Mouse (Mus musculus): ENCODE data around the gene Ms4a5. TPM values are rescaled to one million over a fixed set of nuclear protein-coding genes. Genes with fewer than 3 reads are reported as not detected.
A peak's percentile ranks its signal among the peaks of the same experiment; 100 is the strongest.
"Not testable (repeated sequence)": the region's sequence is repeated elsewhere in the genome, so short reads cannot be mapped to it uniquely, and the experiment has no call there.

Ms4a5 gene
- polyA plus RNA-seq, 1 experiment from 2014 or later: not detected

GRCm38 (mm10) chr19:11264602-11265185, 19.0 kb downstream of the Ms4a5 start:
- Histone ChIP-seq H3K4me2 (replicated peaks) (no peak overlapping the region), H3K4me3 (replicated peaks) (no peak overlapping the region), H3K4me1 (replicated peaks) (no peaks in the 10 kb centered on the region), H3K27me3 (replicated peaks) (no peaks in the 10 kb centered on the region), H3K9me3 (no peaks in the 10 kb centered on the region), H3K36me3 (no peaks in the 10 kb centered on the region), H3K27ac (no peak overlapping the region), H3K9ac (no peak overlapping the region)
- ATAC-seq: no peak
- WGBS: 86% methylated on average over 9 of the region's 9 CpGs

GRCm38 (mm10) chr19:11263549-11263948, 20.1 kb downstream of the Ms4a5 start:
- H3K4me3 ChIP-seq (replicated peaks): no peak overlapping the region
- ATAC-seq: no peak
- no peak overlapping the region for H3K27ac ChIP-seq
- 70% methylated on average over 3 of the region's 3 CpGs for WGBS
- H3K4me2 ChIP-seq (replicated peaks): no peak overlapping the region
- H3K27me3 ChIP-seq (replicated peaks): no peaks in the 10 kb centered on the region
- no peaks in the 10 kb centered on the region for H3K4me1 ChIP-seq (replicated peaks)
- H3K9ac ChIP-seq: no peak overlapping the region
- H3K9me3 ChIP-seq: no peaks in the 10 kb centered on the region
- H3K36me3 ChIP-seq: no peaks in the 10 kb centered on the region

- WGBS: 66% methylated on average over 4 of the region's 4 CpGs
Measured at GRCm38 (mm10) chr19:11262932-11263331, 20.7 kb downstream of the Ms4a5 start.

DNA sequence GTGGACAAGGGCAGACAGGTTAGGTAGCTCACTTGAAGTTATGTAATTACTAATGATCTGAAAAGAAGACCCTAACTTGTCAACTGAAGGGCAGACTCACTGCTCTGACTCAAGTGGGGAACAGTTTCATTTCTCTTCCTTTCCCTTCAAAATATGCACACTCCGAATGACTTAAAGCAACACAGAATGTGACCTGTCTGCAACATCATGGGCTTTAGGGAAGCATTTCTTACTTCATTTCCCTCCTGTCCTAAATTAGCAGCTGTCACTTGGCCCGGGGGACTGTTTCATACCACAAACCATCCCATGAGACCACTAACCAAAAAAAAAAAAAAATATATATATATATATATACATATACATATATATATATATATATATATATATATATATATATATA, 22.2 kb downstream of the Ms4a5 start:
- 92% methylated on average over 2 of the region's 2 CpGs for WGBS
- Histone ChIP-seq H3K27me3 (replicated peaks) (no peaks in the 10 kb centered on the region), H3K4me2 (replicated peaks) (no peak overlapping the region), H3K9ac (no peak overlapping the region), H3K4me3 (replicated peaks) (no peak overlapping the region), H3K36me3 (no peaks in the 10 kb centered on the region), H3K27ac (no peak overlapping the region), H3K4me1 (replicated peaks) (no peaks in the 10 kb centered on the region), H3K9me3 (no peaks in the 10 kb centered on the region)
- ATAC-seq: no peak

More at GRCm38 (mm10) chr19:11262932-11263331, 20.7 kb downstream of the Ms4a5 start:
- H3K9ac ChIP-seq; H3K4me1 ChIP-seq (replicated peaks); H3K27ac ChIP-seq; H3K4me3 ChIP-seq (replicated peaks); H3K9me3 ChIP-seq; H3K36me3 ChIP-seq; H3K4me2 ChIP-seq (replicated peaks); H3K27me3 ChIP-seq (replicated peaks); ATAC-seq: not testable (repeated sequence)

GRCm38 (mm10) chr19:11244230-11244629, 39.4 kb downstream of the Ms4a5 start:
- H3K4me1 ChIP-seq (replicated peaks): no peaks in the 10 kb centered on the region
- no peak overlapping the region for H3K4me2 ChIP-seq (replicated peaks)
- no peak overlapping the region for H3K27ac ChIP-seq
- no peak overlapping the region for H3K4me3 ChIP-seq (replicated peaks)
- no peaks in the 10 kb centered on the region for H3K36me3 ChIP-seq
- no peaks in the 10 kb centered on the region for H3K9me3 ChIP-seq
- H3K9ac ChIP-seq: no peak overlapping the region
- H3K27me3 ChIP-seq (replicated peaks): no peaks in the 10 kb centered on the region
- no peak for ATAC-seq

DNA sequence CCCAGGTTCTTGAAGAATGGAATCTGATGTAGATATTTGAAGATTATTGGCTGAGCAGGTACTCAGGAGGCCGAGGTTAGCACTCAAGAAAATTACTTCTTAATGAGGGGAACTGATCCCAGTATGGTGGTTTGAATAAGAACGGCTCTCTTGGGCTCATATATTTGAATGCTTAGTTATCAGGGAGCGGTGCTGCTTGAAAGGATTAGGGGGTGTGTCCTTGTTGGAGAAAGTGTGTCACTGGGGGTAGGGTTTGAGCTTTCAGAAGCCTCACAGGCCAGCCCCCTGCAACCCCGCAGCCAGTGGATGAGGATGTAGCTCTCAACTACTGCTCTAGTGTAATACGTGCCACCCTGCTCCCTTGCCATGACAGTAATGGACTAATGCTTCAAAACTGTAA, 41.1 kb downstream of the Ms4a5 start:
- WGBS: 69% methylated on average over 5 of the region's 5 CpGs
- no peak for ATAC-seq
- no peaks in the 10 kb centered on the region for H3K4me1 ChIP-seq (replicated peaks)
- no peak overlapping the region for H3K4me2 ChIP-seq (replicated peaks)
- no peaks in the 10 kb centered on the region for H3K9me3 ChIP-seq
- H3K27ac ChIP-seq: no peak overlapping the region
- no peaks in the 10 kb centered on the region for H3K36me3 ChIP-seq
- no peak overlapping the region for H3K4me3 ChIP-seq (replicated peaks)
- H3K27me3 ChIP-seq (replicated peaks): no peaks in the 10 kb centered on the region
- no peak overlapping the region for H3K9ac ChIP-seq

GRCm38 (mm10) chr19:11235820-11236219, 47.9 kb downstream of the Ms4a5 start:
- peak overlapping the region; percentile 93 for H3K27ac ChIP-seq
- no peak overlapping the region for H3K9ac ChIP-seq
- no peaks in the 10 kb centered on the region for H3K27me3 ChIP-seq (replicated peaks)
- H3K36me3 ChIP-seq: no peaks in the 10 kb centered on the region
- H3K4me1 ChIP-seq (replicated peaks): no peaks in the 10 kb centered on the region
- H3K4me3 ChIP-seq (replicated peaks): no peak overlapping the region
- H3K9me3 ChIP-seq: no peaks in the 10 kb centered on the region
- peak; percentile 72 for ATAC-seq
- H3K4me2 ChIP-seq (replicated peaks): no peak overlapping the region

DNA sequence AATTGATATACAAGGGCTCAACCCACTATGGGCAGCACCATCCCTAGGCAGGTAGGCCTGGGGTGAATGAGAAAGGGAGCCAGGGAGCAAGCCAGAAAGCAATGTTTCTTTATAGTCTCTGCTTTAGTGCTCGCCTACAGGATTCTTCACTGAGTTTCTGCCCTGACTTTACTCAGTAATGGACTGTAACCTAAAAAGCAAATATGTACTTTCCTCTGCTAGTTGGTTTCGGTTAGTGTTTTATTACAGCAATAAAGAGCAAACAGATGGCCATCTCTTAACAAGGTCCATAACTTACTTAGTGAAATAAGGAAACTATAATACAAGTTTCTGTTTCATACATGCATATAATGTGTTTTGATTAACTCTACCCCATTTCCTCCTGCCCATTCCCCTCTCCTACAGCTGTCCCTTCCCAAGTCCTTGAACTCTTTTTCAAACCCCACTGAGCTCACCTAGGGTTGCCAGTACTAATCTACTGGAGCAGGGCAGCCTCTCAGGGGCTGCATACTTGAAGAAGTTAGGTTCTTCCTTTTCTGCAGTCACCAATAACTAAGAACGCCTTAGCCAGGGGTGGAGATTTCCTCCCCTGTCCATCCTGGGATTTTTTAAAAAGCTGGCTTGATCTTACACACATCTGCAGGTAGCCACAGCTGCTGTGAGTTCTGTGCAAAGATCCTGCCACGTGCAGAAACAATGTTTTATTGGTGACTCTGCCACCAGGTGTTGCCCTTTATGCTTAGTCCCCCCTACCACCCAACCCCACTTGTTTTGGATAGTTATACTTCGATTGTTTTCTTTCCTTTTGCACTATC, 48.5 kb downstream of the Ms4a5 start:
- no peak overlapping the region for H3K4me3 ChIP-seq (replicated peaks)
- WGBS: 51% methylated on average over 5 of the region's 5 CpGs
- no peaks in the 10 kb centered on the region for H3K4me1 ChIP-seq (replicated peaks)
- peak; percentile 90 for ATAC-seq
- 0 out of 2 replicates have a peak overlapping the region, but pooled peaks have one; percentile 6 for H3K4me2 ChIP-seq (replicated peaks)
- no peak overlapping the region for H3K9ac ChIP-seq
- no peaks in the 10 kb centered on the region for H3K27me3 ChIP-seq (replicated peaks)
- H3K27ac ChIP-seq: peak overlapping the region; percentile 93
- no peaks in the 10 kb centered on the region for H3K36me3 ChIP-seq
- no peaks in the 10 kb centered on the region for H3K9me3 ChIP-seq

DNA sequence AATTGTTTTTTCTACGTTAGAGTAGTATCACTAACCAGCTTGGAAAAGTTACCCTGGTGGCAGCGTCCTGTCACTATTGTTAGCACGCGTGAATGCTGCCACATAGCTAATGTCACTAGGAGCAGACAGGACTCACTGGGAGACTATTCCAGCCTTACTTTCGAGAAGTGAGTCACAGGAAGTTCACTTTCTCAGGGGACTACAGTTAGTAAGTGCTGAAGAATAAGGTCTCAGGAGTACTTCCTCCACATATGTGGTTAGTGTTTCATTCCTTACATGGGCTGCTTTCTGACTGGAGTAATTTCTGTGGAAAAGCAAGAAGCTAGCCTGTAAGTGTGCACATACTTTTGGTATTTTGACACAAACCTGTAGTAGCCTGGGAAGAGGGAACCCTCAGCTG, 49.4 kb downstream of the Ms4a5 start:
- Histone ChIP-seq H3K4me2 (replicated peaks) (no peak overlapping the region), H3K9ac (no peak overlapping the region), H3K27me3 (replicated peaks) (no peaks in the 10 kb centered on the region), H3K9me3 (no peaks in the 10 kb centered on the region), H3K4me3 (replicated peaks) (no peak overlapping the region), H3K4me1 (replicated peaks) (no peaks in the 10 kb centered on the region), H3K36me3 (no peaks in the 10 kb centered on the region), H3K27ac (peak overlapping the region; percentile 87)
- ATAC-seq: 0 out of 2 replicates have a peak, but pooled peaks have one; percentile 3
- 81% methylated on average over 5 of the region's 5 CpGs for WGBS

DNA sequence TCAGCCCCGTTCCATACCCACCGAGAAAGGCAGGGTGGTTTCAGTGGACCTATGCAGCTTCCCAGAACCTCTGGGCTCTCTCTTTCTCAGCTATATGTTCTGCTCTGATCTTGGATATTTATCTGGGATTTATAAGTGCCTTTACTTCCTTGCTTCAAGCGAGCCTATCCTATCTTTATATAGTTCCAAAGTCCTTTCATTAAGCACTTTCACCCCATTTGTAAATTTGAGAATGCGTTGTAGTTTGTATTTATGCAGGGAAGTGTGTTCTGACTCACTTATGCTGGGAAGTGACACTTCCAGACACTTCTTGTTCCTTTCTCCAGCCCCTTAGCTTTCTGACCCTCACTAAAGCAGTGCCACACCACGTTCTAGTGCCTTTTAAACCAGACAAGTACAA, 51.3 kb downstream of the Ms4a5 start, which contains the start of gene Ms4a12:
Gene Ms4a12 (minus strand): TSS at position 101 of the 400 bp plus-strand sequence.
- H3K4me3 ChIP-seq (replicated peaks): no peak within 1 kb of the TSS
- no peaks in the 10 kb centered on the region for H3K9me3 ChIP-seq
- no peak within 1 kb of the TSS for H3K9ac ChIP-seq
- no peaks in the 10 kb centered on the region for H3K4me1 ChIP-seq (replicated peaks)
- H3K27me3 ChIP-seq (replicated peaks): no peaks in the 10 kb centered on the region
- 55% methylated on average over 5 of the region's 5 CpGs for WGBS
- no peaks in the 10 kb centered on the region for H3K36me3 ChIP-seq
- no peak within 1 kb of the TSS for H3K27ac ChIP-seq
- H3K4me2 ChIP-seq (replicated peaks): no peak within 1 kb of the TSS
- ATAC-seq: peak; percentile 11; the same call in 1 of the 2 replicates

Data from intestine, embryonic 15.5 days (tissue).